ENCODE assay signal across 8 mouse cellular contexts in the genomic region with DNA sequence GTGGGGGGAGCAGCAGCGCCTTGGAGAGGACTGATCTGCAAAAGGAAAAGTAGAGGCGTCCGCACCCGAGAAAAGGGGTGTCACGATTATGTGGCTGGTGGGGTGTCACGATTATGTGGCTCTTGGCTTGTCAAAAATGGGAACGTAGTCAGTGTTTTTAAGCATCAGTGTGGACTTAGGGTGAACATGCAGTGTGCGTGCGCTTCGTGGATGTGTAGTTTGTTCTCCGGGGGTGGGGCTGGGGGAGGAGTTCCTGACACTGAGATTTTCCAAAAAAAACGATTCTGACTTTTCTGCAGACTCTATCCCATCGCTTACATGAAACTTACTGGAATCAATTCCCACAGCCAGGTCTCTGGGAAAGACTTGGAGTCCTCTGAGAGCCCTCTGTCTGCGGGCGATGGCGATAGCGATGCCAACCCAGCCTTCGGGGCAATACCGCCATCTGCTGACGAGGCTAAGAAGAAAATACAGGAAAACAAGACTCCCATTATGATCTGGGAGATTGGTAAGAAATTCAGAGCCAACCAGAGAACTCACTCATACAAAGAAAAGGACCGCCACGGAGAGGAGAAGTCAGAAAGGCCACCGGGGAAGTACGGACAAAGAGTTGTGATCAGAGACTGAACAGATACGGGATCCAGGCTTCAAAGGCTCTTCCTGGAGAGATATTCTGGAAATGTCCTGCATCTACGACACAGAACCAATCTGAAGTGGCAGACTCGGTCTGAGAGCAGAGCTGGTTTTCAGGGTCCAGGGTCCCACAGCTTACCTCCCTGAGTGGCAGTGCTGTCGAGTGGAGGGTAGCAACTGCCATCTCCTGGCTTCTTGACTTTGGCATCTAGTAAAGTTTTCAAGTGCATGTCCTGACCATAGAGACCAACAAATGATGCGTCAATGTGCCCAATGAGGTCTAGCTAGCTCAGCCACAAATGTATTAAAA. TPM values are rescaled to one million over a fixed set of nuclear protein-coding genes. Genes with fewer than 3 reads are reported as not detected.
DNase-seq lines count a peak whose midpoint lies in the region; ATAC-seq lines count a peak whose summit lies in the region.

No protein-coding gene starts in this region.

- H3K9me3 ChIP-seq in hindbrain, embryonic 12.5 days (replicated peaks), result no peaks in the 10 kb centered on the region
- no peaks in the 10 kb centered on the region for H3K9me3 ChIP-seq in lung, embryonic 16.5 days (ENCODE audit: control insufficient read depth, low read length)

- peak; percentile 89 for DNase-seq in R1 (ENCODE audit: low read depth, low spot score)
- peak; percentile 84 to 86 for DNase-seq in cerebellum, postnatal 14 days
- DNase-seq in frontal cortex, postnatal 10 days (ENCODE audit: low spot score in 2 of 2), result peak; percentile 29 to 75
- DNase-seq in layer of hippocampus, postnatal 10 days (ENCODE audit: low spot score in 2 of 2), result peak; percentile 82 to 86
- peak; percentile 73 for DNase-seq in ovary, postnatal 36 days (ENCODE audit: low spot score)
- peak; percentile 26 to 39 for DNase-seq in thymus, postnatal 36 days

- H3K4me3 ChIP-seq in hindbrain, embryonic 12.5 days, result no peak overlapping the region; the same call in 1 of the 2 replicates
- 0 out of 2 replicates have a peak overlapping the region, but pooled peaks have one; percentile 2 for H3K4me3 ChIP-seq in lung, embryonic 16.5 days (ENCODE audit: low read length)

- H3K27me3 ChIP-seq in hindbrain, embryonic 12.5 days, result no peaks in the 10 kb centered on the region
- no peaks in the 10 kb centered on the region for H3K27me3 ChIP-seq in lung, embryonic 16.5 days (ENCODE audit: control insufficient read depth, insufficient read depth, low read depth, low read length)

- H3K4me1 ChIP-seq in hindbrain, embryonic 12.5 days, result 0 out of 2 replicates have a peak, but pooled peaks cover 2% of the 10 kb centered on the region
- H3K4me1 ChIP-seq in lung, embryonic 16.5 days (replicated peaks; ENCODE audit: control insufficient read depth, insufficient read depth, low read length), result no peaks in the 10 kb centered on the region

- H3K36me3 ChIP-seq in hindbrain, embryonic 12.5 days, result no peaks in the 10 kb centered on the region
- no peaks in the 10 kb centered on the region for H3K36me3 ChIP-seq in lung, embryonic 16.5 days (ENCODE audit: control insufficient read depth, insufficient read depth, low read length)

- WGBS in hindbrain, embryonic 12.5 days, result 37% methylated on average over 29 of the region's 29 CpGs
- WGBS in lung, embryonic 16.5 days, result 31% methylated on average over 29 of the region's 29 CpGs

- H3K9ac ChIP-seq in hindbrain, embryonic 12.5 days, result no peak overlapping the region
- peak overlapping the region; percentile 32; the same call in 1 of the 2 replicates for H3K9ac ChIP-seq in lung, embryonic 16.5 days (ENCODE audit: low read length)

- no peak overlapping the region for H3K27ac ChIP-seq in hindbrain, embryonic 12.5 days
- H3K27ac ChIP-seq in lung, embryonic 16.5 days (ENCODE audit: low read length), result no peak overlapping the region

- peak; percentile 62 for ATAC-seq in hindbrain, embryonic 12.5 days (ENCODE audit: low FRiP score)
- peak; percentile 58 for ATAC-seq in lung, embryonic 16.5 days (ENCODE audit: low read depth)

- H3K4me2 ChIP-seq in hindbrain, embryonic 12.5 days (replicated peaks), result peak overlapping the region; percentile 30
- peak overlapping the region; percentile 45 for H3K4me2 ChIP-seq in lung, embryonic 16.5 days (ENCODE audit: low read depth, low read length)

RNA-seq across cellular contexts. Expression of a gene that starts 51.6 kb away (rescaled TPM):
- polyA plus RNA-seq in hindbrain, embryonic 12.5 days (2016; fragmentation: Nextera tagmentation; extraction: Ambion mirVana), result 34.9 and 40.5 TPM in 2 replicates
- total RNA-seq in layer of hippocampus, postnatal 10 days (2021), result 10 to 100 TPM; 64.2 to 66.0 TPM
- polyA plus RNA-seq in lung, embryonic 16.5 days (2015; fragmentation: Nextera tagmentation; extraction: Ambion mirVana), result 12.9 and 15.4 TPM in 2 replicates

Comparison
In these comparisons a context has a peak if more than half of its experiments do, and no peak if none do; other contexts are left out.
1. DNase-seq: peak in every context shown above with its lines; median percentile 89 in R1; 85 in cerebellum, postnatal 14 days; 84 in layer of hippocampus, postnatal 10 days; 73 in ovary, postnatal 36 days; 52 in frontal cortex, postnatal 10 days; 32 in thymus, postnatal 36 days.